Mouse (Mus musculus) limb, embryonic 11.5 days (tissue): ENCODE results near the gene Bbc3. TPM values are rescaled to one million over a fixed set of nuclear protein-coding genes. Genes with fewer than 3 reads are reported as not detected.

Experiments used
- ATAC-seq: fragments of 200-750 bp; cut with Nextera tagmentation; 2 replicates; pipeline ENCODE4 v1.8.0; 2017; ENCODE audit warnings: low read depth; ENCODE audit not compliant: insufficient number of reproducible peaks, low FRiP score, low TSS enrichment
- DNase-seq: peaks from one replicate; pipeline ENCODE4 v3.0.0-alpha.2; 2015; ENCODE audit warnings: low spot score
- H3K27ac ChIP-seq: fragments of 300-500 bp; sonication (generic); replicated peaks from 2 replicates; pipeline ENCODE4 v1.5.1; 2014; ENCODE audit warnings: low read depth, mild to moderate bottlenecking, low read length
- H3K27me3 ChIP-seq: fragments of 300-500 bp; sonication (generic); 2 replicates; pipeline ENCODE4 v1.6.1; 2014; ENCODE audit warnings: mild to moderate bottlenecking, low read length, mixed read lengths; ENCODE audit not compliant: control insufficient read depth, insufficient read depth
- H3K36me3 ChIP-seq: fragments of 300-500 bp; sonication (generic); 2 replicates; pipeline ENCODE4 v1.6.1; 2014; ENCODE audit warnings: mild to moderate bottlenecking, low read length, moderate library complexity, mixed read lengths; ENCODE audit not compliant: control insufficient read depth, insufficient read depth
- H3K4me1 ChIP-seq: fragments of 300-500 bp; sonication (generic); 2 replicates; pipeline ENCODE4 v1.6.1; 2014; ENCODE audit warnings: low read length, mixed read lengths; ENCODE audit not compliant: control insufficient read depth, insufficient read depth
- H3K4me2 ChIP-seq: fragments of 300-500 bp; sonication (generic); 2 replicates; pipeline ENCODE4 v1.6.1; 2014; ENCODE audit warnings: low read depth, mild to moderate bottlenecking, moderate library complexity; ENCODE audit not compliant: severe bottlenecking
- H3K4me3 ChIP-seq: fragments of 300-500 bp; sonication (generic); 2 replicates; pipeline ENCODE4 v1.5.1; 2014; ENCODE audit warnings: low read depth, low read length
- H3K9ac ChIP-seq: fragments of 300-500 bp; sonication (generic); 2 replicates; pipeline ENCODE4 v1.6.1; 2014; ENCODE audit warnings: mild to moderate bottlenecking, low read length
- H3K9me3 ChIP-seq: fragments of 300-500 bp; sonication (generic); 2 replicates; pipeline ENCODE4 v1.6.1; 2016; ENCODE audit warnings: low read length; ENCODE audit not compliant: control insufficient read depth
- WGBS: fragments of 180-500 bp; shearing (Covaris S2); extraction: QIAGEN DNeasy Blood & Tissue Kit; methylation state at CpG from one replicate; pipeline ENCODE4 v1.1.7; 2014; 5-methylcytosine and 5-hydroxymethylcytosine counted together
- polyA plus RNA-seq: library from polyadenylated mRNA; unstranded; fragments of >200 nt; fragmentation: Nextera tagmentation; extraction: Ambion mirVana; gene quantifications from 2 replicates; pipeline ENCODE4 v1.2.1, GENCODE M21; 2014

The Bbc3 gene
- polyA plus RNA-seq, 1 experiment from 2014 or later = 6.8 TPM

DNA sequence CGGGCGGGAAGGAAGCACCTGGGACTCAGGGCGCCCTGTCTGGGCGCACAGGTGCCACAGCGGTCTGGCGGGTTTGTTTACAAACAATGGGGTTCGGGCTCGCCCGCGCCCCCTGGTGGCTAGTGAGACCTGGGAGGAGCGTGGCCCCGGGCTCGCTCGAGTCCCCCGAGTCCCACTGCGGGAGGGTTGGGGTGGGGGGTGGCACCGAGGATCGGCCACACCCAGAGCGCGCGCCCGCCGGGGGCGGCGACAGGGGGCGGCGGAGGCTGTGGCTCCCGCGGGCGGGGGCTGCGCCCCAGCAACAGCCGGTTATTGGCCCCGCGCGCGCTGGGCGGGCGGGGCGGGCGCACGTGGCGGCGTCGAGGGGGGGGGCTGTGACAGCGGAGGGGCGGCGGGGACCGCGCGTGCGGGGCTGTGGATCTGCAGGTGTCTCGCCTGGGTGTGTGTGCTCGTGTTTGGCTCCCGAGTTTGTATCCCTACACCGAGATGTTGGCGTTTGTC is 1.9 kb downstream of the Bbc3 start:
- Histone ChIP-seq H3K9me3 (no peaks in the 10 kb centered on the region; the same call in 1 of the 2 replicates), H3K9ac (peak overlapping the region; percentile 45), H3K27me3 (no peaks in the 10 kb centered on the region), H3K4me2 (peak overlapping the region; percentile 98), H3K27ac (no peak overlapping the region; the same call in 1 of the 2 replicates), H3K4me1 (peaks cover 34% of the 10 kb centered on the region), H3K4me3 (peak overlapping the region; percentile 65), H3K36me3 (no peaks in the 10 kb centered on the region)
- ATAC-seq (no peak), DNase-seq (peak; percentile 88)
- under 1% methylated on average over 49 of the region's 56 CpGs for WGBS

DNA sequence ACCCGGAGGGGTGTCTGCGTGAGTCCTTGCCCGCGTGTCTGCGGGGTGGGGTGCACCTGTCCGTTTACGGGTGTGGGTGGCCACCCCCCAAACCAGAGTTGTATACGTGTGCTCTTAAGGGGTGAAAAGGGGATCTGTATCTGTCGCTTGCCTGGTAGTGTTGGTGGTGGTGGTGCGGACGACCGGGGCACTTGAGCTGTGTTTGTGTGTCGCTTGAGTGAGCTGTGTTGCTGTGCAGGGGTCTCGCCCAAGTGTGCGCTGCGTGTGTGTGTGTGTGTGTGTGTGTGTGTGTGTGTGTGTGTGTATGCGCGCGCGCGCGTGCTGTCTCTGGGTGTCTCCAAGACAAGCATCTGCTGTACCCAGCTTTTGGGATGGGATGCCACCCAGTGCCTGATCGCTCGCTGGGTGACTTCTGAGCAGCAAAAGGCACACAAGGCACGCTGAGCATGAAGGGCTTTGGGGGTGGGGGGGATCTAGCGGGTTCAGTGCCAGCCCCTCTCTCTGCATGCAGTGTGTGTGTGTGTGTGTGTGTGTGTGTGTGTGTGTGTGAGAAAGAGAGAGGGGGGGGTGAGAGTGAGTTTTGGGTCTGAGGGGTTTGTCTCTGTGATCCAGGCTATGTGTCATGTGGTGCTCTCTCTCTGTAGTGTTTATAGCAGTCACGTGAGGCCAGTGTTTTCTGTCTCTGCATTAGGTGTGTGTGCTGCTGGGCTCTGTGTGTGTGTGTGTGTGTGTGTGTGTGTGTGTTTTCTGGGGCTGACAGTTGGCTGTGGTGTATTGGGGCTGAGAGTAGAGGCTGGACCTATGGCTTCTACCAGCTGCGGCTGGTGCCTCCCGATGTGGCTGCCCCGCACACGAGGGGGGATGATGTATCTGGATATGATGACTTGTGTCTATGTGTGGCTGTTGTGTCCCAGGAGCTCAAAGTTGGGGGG is 2.6 kb downstream of the Bbc3 start:
- H3K4me3 ChIP-seq = peak overlapping the region; percentile 65
- ATAC-seq (no peak), DNase-seq (no peak)
- peak overlapping the region; percentile 45; the same call in 1 of the 2 replicates for H3K9ac ChIP-seq
- no peaks in the 10 kb centered on the region for H3K27me3 ChIP-seq
- no peaks in the 10 kb centered on the region; the same call in 1 of the 2 replicates for H3K9me3 ChIP-seq
- WGBS = 1% methylated on average over 30 of the region's 31 CpGs
- H3K27ac ChIP-seq = no peak overlapping the region; the same call in 1 of the 2 replicates
- H3K4me2 ChIP-seq = peak overlapping the region; percentile 98
- no peaks in the 10 kb centered on the region for H3K36me3 ChIP-seq
- peaks cover 34% of the 10 kb centered on the region for H3K4me1 ChIP-seq

DNA sequence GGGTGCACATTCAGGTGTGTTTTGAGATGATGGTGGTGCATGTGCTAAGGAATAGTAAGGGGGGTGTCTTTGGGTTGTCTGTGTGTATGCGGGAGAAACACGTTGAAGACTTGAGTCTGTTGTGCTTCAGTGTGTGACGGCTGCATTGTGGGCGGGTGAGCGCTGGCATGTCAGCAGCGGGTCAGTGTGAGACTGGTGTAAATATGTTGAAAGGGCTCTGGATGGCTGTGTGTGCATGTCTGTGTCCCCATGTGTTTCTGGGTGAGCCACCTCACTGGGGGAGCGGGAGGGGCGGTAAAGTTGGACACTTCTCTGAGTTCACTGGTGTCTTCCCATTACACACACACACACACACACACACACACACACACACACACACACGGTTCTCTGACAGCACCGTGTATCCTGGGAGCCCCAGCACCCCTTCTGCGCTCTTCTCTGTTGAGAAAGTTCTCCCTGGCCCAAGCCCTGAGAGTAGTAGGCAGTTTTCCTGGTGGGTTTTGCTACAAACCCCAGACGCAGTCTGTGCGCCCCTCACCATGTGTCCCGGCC is 3.3 kb downstream of the Bbc3 start:
- Histone ChIP-seq H3K4me2 (peak overlapping the region; percentile 98), H3K4me1 (peaks cover 34% of the 10 kb centered on the region), H3K36me3 (no peaks in the 10 kb centered on the region), H3K27ac (peak overlapping the region; percentile 74; the same call in 1 of the 2 replicates), H3K27me3 (no peaks in the 10 kb centered on the region), H3K9me3 (no peaks in the 10 kb centered on the region; the same call in 1 of the 2 replicates), H3K4me3 (peak overlapping the region; percentile 69), H3K9ac (peak overlapping the region; percentile 89)
- ATAC-seq = no peak
- 1% methylated on average over 14 of the region's 14 CpGs for WGBS
- DNase-seq = peak; percentile 41

DNA sequence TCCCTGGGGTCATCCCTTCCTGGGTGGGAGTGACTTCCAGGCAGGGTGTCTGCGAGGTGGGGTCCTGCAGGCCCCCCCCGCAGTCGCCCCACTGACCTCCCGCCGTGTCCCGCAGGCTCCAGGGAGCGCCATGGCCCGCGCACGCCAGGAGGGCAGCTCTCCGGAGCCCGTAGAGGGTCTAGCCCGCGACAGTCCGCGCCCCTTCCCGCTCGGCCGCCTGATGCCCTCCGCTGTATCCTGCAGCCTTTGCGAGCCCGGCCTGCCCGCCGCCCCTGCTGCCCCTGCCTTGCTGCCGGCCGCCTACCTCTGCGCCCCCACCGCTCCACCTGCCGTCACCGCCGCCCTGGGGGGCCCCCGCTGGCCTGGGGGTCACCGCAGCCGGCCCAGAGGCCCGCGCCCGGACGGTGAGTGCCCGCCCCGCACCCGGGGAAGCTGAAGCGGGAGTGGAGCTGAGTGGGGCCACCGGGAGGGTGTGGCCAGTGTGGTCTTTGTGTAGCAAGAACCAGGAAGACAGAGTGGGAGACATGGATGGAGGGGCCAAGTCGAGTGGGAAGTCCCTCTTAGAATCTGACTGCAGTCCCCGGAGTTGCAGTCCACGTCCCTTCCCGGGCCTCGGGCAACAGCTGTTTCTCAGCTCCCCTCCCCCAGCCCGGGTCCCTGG is 3.9 kb downstream of the Bbc3 start:
- Histone ChIP-seq H3K27ac (peak overlapping the region; percentile 74), H3K27me3 (no peaks in the 10 kb centered on the region), H3K9ac (peak overlapping the region; percentile 89), H3K4me2 (peak overlapping the region; percentile 98), H3K9me3 (no peaks in the 10 kb centered on the region; the same call in 1 of the 2 replicates), H3K4me1 (peaks cover 34% of the 10 kb centered on the region), H3K4me3 (peak overlapping the region; percentile 69), H3K36me3 (no peaks in the 10 kb centered on the region)
- WGBS = 0% methylated on average over 48 of the region's 49 CpGs
- no peak for ATAC-seq
- DNase-seq = peak; percentile 67

DNA sequence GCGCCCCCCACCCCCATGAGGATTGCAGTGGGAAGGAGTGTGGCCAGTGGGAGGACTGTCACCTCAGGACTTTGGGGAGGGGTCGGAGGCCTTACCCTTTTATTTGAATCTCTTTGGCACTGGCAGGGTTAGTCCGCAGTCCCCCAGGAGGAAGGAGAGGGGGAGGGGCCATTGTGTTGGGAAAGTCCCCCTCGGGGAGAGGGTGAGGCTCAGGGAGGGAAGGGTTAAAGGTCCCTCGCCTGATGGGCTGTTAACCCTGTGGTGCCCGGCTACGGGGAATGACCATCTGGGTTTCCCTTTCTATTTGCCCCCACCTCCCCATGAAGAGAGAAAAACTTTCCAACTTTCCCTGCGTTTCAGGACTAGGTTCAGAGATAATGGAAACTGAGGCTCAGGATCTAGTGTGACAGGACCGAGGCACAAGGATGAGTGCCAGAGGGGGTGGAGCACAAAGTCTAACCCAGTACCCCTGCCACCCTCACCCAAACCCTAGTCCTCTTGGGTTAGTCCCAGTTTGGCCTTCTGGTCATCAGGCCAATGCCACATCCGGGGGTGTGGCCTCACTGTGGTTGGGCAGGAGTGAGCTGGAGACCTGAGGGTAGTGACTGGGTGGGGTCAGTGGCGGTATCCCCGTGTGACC is 4.6 kb downstream of the Bbc3 start:
- peak overlapping the region; percentile 74 for H3K27ac ChIP-seq
- WGBS = 0% methylated on average over 12 of the region's 12 CpGs
- peak overlapping the region; percentile 89 for H3K9ac ChIP-seq
- H3K9me3 ChIP-seq = no peaks in the 10 kb centered on the region; the same call in 1 of the 2 replicates
- ATAC-seq (peak; percentile 19; the same call in 1 of the 2 replicates), DNase-seq (peak; percentile 85)
- H3K4me1 ChIP-seq = peaks cover 34% of the 10 kb centered on the region
- peak overlapping the region; percentile 69 for H3K4me3 ChIP-seq
- H3K4me2 ChIP-seq = peak overlapping the region; percentile 98
- no peaks in the 10 kb centered on the region for H3K36me3 ChIP-seq
- H3K27me3 ChIP-seq = no peaks in the 10 kb centered on the region

DNA sequence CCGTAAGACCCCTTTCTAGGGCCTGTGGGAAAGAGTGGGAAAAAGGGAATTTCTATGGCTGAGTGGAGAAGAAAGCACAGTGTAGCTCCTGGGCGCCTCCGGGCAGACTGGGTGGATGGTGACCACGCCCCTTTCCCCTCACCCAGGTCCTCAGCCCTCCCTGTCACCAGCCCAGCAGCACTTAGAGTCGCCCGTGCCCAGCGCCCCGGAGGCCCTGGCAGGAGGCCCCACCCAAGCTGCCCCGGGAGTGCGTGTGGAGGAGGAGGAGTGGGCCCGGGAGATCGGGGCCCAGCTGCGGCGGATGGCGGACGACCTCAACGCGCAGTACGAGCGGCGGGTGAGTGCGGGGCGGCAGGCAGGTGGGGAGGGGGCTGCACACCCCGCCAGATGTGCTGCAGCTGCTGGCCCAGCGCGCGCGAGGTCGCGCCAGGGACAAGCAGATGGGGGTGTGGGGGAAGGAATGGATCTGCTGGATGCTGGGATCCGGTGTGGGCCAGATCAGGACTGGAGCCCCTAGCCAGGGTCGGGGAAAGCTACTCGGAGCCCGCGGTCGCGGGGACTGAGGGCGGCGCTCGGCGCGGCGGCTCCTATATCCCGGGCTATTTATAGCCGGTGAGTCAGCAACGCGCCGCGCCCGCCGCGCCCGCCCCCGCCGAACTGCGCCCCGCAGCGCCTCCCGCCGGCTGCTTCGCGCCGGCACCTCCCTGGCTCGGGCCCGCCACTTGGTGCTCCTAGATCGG is 5.5 kb downstream of the Bbc3 start:
- H3K36me3 ChIP-seq = no peaks in the 10 kb centered on the region
- peak overlapping the region; percentile 98 for H3K4me2 ChIP-seq
- peak; percentile 83 for DNase-seq
- WGBS = under 1% methylated on average over 65 of the region's 66 CpGs
- no peaks in the 10 kb centered on the region for H3K27me3 ChIP-seq
- peak overlapping the region; percentile 69 for H3K4me3 ChIP-seq
- peak overlapping the region; percentile 63 for H3K9ac ChIP-seq
- peaks cover 34% of the 10 kb centered on the region for H3K4me1 ChIP-seq
- peak overlapping the region; percentile 67 for H3K27ac ChIP-seq
- ATAC-seq = peak; percentile 61
- H3K9me3 ChIP-seq = no peaks in the 10 kb centered on the region; the same call in 1 of the 2 replicates

DNA sequence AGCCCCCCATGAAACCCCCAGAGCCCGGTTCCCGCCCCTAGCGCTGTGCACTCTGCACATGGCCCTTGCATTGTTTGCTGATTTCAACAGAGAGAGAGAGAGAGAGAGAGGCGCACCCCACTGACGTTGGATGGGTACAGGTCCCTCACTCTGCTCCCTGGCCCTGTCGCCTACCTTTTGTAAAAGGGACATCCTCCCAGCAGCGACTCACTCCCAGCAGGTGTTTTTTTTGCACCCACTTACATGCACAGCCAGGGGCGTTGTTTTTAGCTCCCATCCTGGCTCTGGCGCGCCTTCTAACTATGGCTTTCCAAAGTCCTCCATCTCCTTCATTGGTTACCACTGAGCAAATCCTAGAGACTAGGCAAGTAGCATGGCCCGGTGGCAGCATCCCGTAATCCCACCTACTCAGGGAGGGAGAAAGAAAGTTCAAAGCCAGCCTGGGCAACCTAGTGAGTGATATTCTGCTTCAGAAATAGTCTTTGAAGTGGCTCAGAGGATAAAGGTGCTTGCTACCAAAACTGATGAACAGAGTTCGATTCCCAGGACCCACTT is 6.1 kb downstream of the Bbc3 start:
- peak; percentile 2; the same call in 1 of the 2 replicates for ATAC-seq
- WGBS = 9% methylated on average over 13 of the region's 13 CpGs
- no peaks in the 10 kb centered on the region for H3K27me3 ChIP-seq
- peak overlapping the region; percentile 98 for H3K4me2 ChIP-seq
- H3K27ac ChIP-seq = peak overlapping the region; percentile 67; the same call in 1 of the 2 replicates
- H3K9ac ChIP-seq = peak overlapping the region; percentile 63
- H3K36me3 ChIP-seq = no peaks in the 10 kb centered on the region
- no peaks in the 10 kb centered on the region; the same call in 1 of the 2 replicates for H3K9me3 ChIP-seq
- peaks cover 29% of the 10 kb centered on the region for H3K4me1 ChIP-seq
- peak overlapping the region; percentile 69 for H3K4me3 ChIP-seq
- no peak for DNase-seq
